Mouse (Mus musculus) B cell, adult 2 months (primary cell): ENCODE results near the gene Zfp72.
A peak's percentile ranks its signal among the peaks of the same experiment; 100 is the strongest.

ENCODE experiments used
- DNase-seq, 2 experiments: peaks; one replicate each; pipeline ENCODE4 v3.0.0; 2022

The Zfp72 gene

GRCm38 (mm10) chr13:74390371-74390990 is at the start of gene Zfp72:
Gene Zfp72, minus strand, starts transcription at chr13:74390836.
- DNase-seq = peak; percentile 74 to 75

- no peak for DNase-seq
Observed at GRCm38 (mm10) chr13:74439895-74440294, 49.3 kb upstream of the Zfp72 start.

GRCm38 (mm10) chr13:74399298-74399839 is 8.7 kb upstream of the Zfp72 start, which contains the start of gene Ftl1-ps1:
Gene Ftl1-ps1, plus strand, starts transcription at chr13:74399694.
- no peak for DNase-seq

- DNase-seq = no peak
Observed at GRCm38 (mm10) chr13:74391156-74391555, 520 bp upstream of the Zfp72 start.

- no peak for DNase-seq
Observed at GRCm38 (mm10) chr13:74389730-74390129, 906 bp downstream of the Zfp72 start.

- DNase-seq = no peak
Observed at GRCm38 (mm10) chr13:74382289-74382688, 8.3 kb downstream of the Zfp72 start.

- no peak for DNase-seq
Observed at GRCm38 (mm10) chr13:74381533-74382276, 8.9 kb downstream of the Zfp72 start.

- DNase-seq = no peak
Observed at GRCm38 (mm10) chr13:74363859-74364235, 26.8 kb downstream of the Zfp72 start, which contains the start of gene Lrrc14b. Gene Lrrc14b, minus strand, starts transcription at chr13:74364005.

- no peak for DNase-seq
Observed at GRCm38 (mm10) chr13:74363176-74363858, 27.3 kb downstream of the Zfp72 start.

GRCm38 (mm10) chr13:74362218-74362617 is 28.4 kb downstream of the Zfp72 start:
- DNase-seq = peak in 1 of 2 experiments; percentile 13

- DNase-seq = no peak
Observed at GRCm38 (mm10) chr13:74356491-74356890, 34.1 kb downstream of the Zfp72 start.

- no peak for DNase-seq
Observed at GRCm38 (mm10) chr13:74350435-74350906, 40.2 kb downstream of the Zfp72 start.

- DNase-seq = peak; percentile 95
Observed at GRCm38 (mm10) chr13:74349566-74350434, 40.8 kb downstream of the Zfp72 start, which contains the start of the genes Sdha and Ccdc127. Gene Sdha, minus strand, starts transcription at chr13:74350280. Gene Ccdc127, plus strand, starts transcription at chr13:74350309.

GRCm38 (mm10) chr13:74341036-74341435 is 49.6 kb downstream of the Zfp72 start:
- DNase-seq = peak; percentile 70 to 76

- DNase-seq = no peak
Observed at GRCm38 (mm10) chr13:74329321-74329720, 61.3 kb downstream of the Zfp72 start.
